Mouse (Mus musculus) layer of hippocampus, adult 18-20 months (tissue): ENCODE measurements around the gene Setd2. TPM values are rescaled to one million over a fixed set of nuclear protein-coding genes. Genes with fewer than 3 reads are reported as not detected.

Experiments used
- DNase-seq, 2 experiments: peaks; one replicate each; pipeline ENCODE4 v3.0.0; 2022; ENCODE audit warnings: low spot score in 2 of 2
- total RNA-seq, 2 experiments: library from RNA; stranded (reverse); gene quantifications; 2 replicates each; pipeline ENCODE4 v1.2.3; 2021

Setd2 gene
- total RNA-seq, 2 experiments from 2014 or later: 62.3 to 64.8 TPM

DNA sequence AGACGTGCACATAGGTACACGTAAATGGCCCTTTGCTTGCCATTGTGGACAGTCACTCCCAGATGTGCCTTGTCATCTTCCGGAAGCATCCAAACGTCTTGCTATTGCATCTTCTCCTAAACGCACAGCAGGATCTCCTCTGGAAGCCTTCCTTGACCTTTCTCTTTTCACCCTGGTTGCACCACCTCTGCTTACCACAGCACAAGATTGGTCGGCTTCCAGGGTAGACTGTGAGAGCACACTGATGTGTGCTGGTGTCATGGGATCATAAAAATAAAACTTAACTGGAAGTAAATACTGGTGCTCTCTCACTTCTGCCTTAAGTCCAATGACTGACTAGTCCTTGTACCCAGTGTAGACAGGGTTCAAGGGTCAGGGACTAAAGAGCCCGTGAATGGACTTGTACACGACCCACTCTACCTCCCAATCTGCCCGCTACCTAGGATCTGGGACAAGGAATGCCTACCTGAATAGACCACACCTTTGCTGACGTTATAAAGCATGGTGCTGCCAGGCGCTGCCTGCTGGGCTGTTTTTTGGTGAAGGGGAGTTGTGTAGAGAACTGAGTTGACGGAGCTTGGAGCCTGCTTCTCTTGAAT, 90.3 kb downstream of the Setd2 start:
- no peak for DNase-seq

DNA sequence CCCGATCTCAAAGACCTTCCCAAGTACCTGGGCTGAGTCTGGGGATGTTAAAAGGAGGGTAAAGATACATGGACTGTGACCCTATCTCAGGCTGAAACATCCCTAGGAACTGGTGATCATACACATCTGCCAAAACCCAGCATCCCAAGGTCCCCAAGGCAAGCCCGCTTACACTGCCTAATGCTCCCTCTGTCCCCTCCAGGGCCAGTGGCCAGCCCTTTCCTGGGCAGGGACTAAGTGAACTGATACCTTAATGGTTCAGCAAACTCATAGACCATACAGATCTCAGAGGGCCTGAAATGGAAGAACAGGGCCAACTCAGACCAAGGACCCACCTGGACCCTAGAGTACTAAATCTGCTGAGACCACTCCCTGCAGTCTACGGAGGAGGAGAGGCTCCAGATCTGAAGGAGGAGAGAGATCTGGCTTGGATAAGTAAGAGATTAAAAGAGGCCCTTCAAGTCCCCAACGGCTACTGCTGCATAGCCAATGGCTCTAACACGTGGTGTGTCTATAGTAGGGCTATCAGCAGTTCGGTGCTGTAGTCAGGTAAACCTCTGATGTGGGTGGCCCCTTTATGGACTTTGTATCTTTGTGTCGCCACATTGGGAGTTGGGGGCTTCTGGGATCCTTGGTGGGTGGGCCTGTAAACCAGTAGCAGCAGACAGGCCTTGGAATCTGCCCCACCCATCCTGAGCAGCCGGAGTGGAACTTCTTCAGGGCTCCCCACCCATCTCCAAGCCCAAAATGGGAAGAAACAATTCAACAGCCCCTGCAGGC, 91.2 kb downstream of the Setd2 start:
- no peak for DNase-seq

DNA sequence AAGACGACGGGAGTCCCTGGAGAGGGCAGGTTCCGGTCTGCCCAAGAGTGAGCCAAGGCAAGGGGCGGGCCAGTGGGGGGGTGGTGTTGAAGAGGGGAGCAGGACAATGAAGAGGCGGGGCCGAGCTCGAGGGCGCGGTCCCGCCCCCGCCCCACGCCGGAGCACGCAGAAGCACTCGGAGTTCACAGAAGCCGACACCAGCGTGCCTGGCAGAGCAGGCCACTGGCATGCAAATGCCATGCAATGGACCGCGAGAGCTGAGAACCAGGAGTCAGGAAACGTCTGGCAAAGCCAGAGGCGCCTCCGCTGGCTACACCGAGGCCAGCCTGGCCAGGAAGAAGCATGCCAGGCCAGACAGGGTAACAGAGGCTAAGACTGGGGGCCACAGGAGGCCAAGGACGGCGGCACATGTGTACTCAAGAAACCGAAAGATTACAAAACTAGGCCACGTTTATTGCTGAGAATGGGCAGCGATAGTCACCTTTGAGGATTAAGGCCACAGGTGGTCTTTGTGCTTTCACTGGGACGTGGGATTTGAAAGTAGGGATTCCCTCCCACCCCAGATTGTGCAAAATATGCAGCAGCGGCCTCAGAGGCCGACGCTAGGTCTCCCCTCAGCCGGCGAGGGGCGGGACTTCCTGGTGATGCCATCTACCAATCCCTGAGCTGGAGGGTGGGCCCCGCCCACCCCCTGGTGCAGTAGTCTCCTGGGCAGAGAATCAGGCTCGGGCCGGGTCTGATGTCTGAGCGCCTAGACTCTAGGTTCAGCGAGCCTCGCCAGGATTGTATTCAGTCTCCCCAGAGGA, 92.2 kb downstream of the Setd2 start, which contains the start of gene Nradd:
Nradd (minus strand) TSS at position 92 of the 806 bp plus-strand sequence.
- peak; percentile 82 to 90 for DNase-seq

DNA sequence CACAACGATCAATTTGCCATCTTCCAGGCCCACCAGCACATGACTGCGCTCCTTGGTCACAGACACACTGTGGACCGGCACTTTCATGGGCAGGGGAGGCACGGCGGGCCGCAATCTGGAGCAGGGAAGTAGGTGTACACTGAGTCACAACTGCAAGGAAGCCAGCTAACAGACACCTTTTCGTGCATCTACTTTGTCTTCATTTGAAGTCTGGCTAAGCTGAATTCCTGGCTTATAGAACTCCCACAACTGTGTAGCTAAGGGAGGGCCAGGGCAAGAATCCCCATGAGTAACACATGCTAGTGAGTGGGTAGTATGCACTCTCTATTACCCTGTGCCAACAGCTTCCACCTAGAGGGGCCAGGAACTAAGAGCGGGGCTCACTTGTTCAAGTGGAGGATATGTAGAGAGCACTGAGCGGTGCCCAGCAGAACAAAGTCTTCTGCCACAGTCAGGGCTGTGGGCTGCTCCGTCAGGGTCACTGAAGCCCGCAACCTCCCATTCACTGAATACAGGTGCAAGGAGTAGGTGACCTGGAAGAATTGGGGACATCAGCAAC, 93.0 kb downstream of the Setd2 start:
- DNase-seq: no peak

DNA sequence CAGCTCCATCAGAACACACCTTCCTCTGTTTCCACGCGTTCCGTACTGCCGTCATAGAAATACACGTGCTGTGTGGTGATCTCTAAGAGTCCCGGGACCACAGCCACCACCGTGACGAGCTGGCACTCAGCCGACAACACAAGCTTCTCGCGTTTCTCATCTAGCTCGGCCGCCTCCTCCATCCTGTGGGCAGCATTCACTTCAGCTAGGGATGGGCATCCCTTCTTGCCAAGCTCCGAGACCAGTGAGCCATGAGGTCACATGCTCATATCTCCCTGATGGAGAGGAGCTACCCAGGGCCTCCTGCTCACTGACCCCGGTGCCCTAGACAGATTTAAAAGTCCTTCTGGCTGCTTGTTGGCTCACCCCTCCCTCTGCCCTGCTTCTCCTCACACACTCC, 97.8 kb downstream of the Setd2 start:
- DNase-seq: no peak

DNA sequence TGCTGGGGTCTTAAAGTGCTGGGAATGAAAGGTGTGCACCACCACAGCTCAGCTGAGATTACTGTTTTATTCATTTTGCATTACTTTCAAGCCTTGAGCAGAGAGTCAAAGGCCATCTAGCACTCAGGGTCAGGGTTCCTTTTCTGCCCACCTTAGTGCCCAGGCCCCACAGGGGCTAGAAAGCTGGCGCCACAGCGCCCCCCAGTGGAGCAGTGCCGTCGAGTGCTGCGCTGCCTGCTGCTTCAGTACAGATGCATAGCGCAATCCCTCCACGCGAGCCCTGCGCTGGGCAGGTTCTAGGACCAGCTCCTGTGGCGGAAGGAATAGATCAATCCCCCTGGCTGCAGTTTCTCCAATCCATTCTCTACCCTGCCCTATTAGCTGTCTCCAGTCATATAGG, 98.8 kb downstream of the Setd2 start:
- no peak for DNase-seq

DNA sequence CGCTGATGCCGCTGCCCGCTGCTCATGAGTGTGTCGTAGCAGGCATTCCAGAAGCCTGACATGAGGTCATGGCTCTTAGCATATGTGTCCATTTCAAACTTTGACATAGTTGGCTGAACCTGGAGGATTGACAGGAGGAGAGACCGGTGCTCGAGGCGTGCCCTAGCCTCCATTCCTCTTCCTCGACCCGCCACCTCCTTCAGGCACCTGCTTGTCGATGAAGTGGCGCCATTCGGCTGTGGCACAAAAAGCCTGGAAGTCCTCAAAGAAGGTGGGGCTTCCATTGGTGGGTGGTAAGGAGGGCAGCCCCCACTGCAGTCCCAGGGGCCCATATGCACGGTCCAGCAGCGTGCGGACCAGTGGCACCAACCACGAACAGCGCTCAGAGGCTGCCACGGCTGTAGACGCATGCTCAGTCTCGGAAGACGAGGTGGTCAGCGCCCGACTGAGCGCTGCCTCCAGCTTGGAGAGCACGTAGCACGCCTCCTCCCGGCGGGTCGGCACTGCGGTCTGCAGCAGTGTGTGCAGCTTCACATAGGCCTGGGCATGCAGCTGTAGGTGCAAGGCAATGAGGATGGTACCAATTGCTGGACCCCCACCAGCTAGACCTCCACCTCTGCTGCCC, 99.4 kb downstream of the Setd2 start:
- no peak for DNase-seq

DNA sequence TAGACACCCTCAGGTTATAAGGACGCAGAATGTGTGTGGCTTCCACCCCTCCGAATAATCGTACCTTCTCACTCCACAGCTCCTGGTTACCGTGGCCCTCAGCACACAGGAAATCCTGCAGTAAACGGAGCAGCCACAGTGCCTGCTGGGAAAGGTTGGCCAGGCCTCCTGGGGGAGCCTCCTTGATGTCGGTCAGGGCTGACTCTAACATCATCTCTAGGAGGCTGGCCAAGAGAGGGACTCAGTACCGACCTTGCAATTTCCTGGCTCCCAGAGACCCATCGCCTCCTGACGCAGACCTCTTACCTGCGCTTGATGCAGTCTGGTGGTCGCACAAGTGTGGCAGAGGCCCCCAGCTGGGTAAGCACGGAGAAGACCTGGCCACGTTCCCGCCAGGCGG, 100.3 kb downstream of the Setd2 start:
- DNase-seq: no peak

DNA sequence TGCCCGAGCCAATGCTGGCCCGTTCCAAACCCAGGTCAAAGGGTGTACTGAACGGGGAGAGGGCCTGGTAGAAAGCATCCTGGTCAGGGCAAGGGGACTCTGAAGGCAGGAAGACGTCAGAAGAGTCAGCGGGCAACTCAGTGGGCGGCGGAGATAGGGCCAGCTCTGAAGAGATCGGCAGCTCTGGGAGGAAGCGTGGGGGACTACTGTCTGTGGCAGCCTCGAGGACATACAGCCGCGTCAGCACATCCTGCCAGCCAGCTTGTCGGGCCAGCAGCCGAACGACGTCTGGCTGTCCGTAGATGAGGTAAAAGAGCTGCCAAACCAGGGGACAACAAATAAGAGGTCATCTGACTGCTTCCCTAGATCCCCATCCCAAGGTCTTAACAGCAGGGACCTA, 101.5 kb downstream of the Setd2 start:
- DNase-seq: no peak

DNA sequence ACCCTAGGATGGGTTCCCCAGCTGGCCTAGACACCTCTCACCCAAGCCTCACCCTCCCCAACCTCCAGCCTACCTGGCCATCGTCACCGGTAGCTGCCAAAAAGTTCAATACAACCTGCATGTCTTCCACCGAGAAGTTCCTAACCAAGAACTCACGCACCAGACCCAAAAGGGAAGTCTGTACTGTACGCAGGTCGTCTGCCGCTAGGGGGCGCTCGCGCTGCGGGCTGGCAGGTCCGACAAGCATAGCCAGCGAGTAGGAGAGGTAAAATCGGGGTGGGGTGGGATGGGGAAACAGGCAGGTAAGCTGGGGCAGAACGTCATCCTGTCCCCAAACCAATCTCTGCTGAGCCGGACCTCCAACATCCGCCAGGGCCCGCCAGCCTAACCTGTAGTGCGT, 102.8 kb downstream of the Setd2 start:
- DNase-seq: peak; percentile 72 to 90

DNA sequence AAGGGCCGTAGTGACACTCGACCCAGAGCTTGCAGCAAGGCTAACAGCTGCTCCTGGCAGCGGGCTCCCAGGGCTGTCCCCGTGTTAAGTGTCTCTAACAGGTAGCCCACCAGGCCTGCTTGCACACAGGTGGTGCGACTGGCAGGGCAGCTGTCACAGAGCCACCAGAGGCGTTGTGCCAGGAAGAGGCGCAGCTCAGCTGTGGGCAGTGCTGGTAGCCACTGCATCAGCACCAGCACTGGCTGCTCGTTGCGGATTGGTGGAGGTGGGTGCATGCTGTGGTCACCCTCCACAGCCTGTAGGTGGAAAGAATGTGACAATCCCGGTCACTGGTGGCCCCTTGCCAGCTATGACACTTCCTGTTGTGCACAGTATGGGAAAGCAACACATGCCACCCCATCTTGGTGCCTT, 106.2 kb downstream of the Setd2 start:
- DNase-seq: no peak

DNA sequence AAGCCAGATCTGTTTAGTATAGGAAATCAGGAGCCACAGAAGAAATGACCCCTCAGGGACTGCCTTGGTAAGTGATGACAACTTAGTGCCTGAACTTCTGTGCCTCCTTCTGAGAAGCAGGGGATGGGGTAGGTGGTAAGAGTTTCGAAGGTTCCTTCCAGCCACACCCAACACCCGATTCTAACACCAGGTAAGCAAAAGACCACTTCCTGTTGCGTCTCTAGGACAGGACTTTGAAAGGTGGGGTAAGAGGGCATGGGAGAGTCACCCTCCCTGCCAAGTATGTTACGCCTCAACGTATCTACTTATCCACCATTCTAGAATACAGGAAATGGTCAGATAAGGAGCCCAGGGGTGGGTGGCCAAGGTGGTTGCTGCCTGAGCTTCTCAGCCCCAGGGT, 108.6 kb downstream of the Setd2 start:
- DNase-seq: no peak

DNA sequence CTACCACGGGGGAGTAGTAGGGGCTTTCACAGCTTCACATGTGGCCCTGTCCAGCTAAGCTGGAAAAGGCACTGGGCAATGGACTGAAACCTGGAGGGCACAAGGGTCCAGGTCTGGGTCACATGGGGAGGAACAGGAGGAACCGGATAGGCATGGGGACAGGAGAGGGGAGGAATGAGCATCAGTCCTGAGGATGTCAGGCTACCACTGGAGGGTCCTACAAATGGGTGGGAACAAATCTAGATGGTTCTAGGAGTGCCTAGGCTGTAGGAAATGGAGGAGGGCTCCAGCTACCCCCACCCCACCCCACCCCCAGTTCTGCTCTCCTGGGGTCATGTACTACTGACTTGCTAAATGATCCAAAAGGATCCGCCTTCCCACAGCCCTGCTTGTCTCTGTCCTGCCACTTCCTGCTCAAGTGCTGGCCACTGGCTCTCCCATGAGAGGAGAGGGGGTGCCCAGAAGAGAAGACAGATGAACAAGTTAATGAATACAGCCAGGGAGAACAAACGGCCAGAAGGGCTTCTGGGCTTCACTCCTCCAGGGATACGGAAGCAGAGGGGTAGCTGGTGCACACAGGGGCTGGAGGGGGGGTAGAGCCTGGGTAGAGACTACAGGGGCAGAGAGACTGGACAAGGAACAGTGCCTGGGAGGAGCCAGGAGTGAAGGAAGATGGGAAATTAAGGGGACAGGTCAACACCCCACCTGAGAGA, 110.6 kb downstream of the Setd2 start:
- no peak for DNase-seq

DNA sequence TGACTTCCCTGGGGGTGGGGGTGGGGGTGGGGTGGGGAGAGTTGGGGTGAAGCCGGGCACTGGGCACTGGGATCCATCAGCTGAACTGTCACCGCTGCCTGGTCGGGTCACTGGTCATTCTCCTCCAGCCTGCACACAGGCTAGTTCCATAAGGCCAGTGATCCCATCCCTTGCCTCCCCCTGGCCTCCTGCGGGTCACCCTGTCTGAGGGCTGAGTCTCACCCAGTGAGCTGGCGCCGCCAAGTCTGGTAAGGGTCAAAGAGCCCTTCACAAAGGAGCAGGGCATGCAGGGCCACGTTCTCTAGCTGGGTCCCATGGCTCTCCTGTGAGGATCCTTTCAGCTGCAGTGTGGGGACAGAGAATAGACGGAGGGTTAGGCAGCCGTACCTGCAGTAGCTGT, 111.4 kb downstream of the Setd2 start:
- DNase-seq: no peak

DNA sequence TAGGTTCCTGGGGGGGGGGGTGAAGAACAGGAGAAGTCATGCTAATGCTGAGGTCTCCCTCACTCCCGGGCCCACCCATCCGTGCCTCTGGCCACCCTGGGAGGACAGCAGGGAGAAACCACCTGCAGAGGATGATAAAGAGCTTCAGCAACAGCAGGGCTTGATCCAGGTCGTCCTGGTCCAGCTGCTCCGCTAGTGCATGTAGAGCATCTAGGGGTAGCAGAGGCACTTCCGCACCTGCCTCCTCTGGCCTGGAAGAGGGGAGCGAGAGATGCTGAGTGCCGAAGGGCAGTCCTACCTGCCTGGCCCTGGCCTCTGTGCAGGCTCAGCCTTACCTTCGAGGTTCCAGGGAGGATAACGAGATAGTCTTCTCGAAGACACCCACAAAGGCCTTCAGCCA, 111.9 kb downstream of the Setd2 start:
- no peak for DNase-seq

DNA sequence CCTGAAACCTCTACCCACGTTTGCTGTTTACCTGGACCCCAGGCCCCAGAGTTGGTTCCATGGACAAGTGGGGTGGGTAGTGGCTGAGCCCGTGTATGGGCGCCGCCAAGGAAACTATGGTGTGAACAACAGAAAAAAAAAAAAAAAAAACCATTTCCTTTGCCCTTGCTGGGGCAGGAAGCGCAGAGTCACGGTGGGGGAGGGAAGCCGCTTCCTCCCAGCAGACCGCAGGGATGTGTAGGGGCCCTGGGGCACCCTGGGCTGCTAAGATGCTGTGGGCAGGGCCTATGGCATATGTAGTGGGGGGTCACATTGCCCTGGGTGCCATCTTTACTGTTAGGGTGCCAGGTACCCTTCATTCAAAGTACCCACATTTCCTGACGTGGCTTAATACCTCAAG, 112.8 kb downstream of the Setd2 start:
- DNase-seq: no peak

DNA sequence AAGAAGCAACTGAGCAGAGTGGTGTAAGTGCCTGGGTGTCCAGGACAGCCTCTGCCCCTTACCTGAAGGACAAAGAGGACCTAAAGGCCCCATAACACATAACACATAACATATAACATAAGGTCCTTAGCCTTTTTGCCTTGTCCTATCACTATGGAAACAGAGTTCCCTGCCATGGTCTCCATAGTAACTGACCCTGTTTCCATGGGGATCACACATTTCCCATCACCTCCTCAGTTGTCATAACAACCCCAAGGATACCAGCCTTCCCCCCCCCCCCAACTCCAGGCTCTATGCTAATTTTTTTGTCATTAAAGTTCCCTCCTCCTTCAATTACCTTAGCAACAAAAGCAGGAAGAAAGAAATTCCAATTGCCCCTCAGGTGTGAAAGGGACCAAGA, 117.4 kb downstream of the Setd2 start:
- peak in 1 of 2 experiments; percentile 60 for DNase-seq

DNA sequence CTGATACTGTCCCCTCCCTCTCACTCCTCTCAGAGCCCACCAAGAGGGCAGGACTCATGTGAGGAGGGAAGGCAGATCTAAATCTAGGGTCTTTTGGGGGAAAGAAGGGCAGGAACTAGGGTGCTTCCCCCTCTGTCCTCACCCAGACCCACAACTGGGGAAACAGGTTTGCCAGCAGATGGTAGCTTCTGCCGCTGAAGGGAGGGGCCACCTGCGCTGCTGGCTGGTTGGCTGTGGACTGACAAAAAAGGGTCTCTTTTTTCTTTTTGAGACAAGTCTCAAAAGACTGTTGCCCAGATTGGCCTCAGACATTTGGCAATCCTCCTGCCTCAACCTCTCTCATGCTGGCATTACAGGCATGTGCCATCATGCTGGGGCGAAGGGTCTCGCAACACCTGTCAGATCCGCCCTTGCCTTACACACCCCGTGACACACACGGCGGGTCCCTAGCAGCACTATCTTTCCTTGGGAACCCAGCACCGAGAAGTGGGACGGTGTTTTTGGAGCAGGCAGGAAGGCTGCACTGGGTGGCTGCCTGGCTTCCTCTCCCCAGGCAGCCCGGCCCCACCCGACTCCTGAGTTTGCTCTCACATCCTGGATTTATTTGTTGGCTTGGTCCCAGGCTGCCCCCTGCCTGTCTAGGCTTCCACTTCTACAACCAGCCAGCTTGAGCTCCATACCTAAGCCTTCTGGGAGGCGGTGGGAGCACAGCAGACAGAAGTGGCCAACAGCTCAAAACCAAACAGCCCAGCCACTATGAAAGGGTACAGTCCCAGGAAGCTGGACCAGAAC, 119.7 kb downstream of the Setd2 start:
- DNase-seq: no peak

DNA sequence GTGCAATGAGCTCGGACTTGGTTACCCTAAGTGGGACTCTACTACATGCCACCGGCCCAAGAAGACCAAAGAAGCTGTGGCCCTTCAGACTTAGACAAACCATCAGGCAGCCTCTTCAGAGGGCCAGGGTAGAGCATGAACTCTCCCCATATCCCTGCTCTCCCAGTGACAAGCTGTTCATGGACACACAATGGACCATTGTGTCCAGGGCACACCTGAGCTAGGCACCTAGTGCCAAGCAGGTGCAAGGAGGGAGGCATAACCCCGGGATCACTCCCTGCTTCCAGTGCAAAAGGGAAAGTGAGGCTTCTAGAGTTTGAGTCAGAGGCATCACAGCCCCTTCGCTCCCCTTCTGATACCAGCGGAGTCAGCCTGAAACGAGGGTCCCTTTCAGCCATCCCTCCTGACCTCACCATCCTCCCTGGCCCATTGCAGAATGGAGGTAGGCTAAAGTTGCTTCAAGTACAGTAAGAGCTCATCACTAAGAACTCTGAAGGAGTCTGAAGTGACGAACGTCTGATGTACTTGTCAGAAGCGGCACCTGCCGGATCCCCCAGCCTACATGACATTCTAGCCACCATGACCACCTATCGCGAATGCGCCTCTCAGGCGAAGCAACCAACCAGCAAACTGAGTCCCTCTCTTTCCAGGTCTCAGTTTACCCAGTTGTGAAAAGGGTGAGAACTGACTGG, 120.7 kb downstream of the Setd2 start:
- DNase-seq: no peak
